Mouse (Mus musculus) cerebral cortex, adult 2 months (tissue): ENCODE results near the gene Abcc8.

Experiments used
- WGBS: fragments of 180-500 bp; shearing (Covaris S2); methylation state at CpG from one replicate; pipeline ENCODE4 v1.1.7; 2018; 5-methylcytosine and 5-hydroxymethylcytosine counted together

Gene Abcc8

GRCm38 (mm10) chr7:46110079-46110478 lies 69.8 kb downstream of the Abcc8 start:
- WGBS, result 59% methylated on average over 3 of the region's 3 CpGs

GRCm38 (mm10) chr7:46105484-46105883 lies 74.3 kb downstream of the Abcc8 start:
- WGBS, result 91% methylated on average over 7 of the region's 7 CpGs

DNA sequence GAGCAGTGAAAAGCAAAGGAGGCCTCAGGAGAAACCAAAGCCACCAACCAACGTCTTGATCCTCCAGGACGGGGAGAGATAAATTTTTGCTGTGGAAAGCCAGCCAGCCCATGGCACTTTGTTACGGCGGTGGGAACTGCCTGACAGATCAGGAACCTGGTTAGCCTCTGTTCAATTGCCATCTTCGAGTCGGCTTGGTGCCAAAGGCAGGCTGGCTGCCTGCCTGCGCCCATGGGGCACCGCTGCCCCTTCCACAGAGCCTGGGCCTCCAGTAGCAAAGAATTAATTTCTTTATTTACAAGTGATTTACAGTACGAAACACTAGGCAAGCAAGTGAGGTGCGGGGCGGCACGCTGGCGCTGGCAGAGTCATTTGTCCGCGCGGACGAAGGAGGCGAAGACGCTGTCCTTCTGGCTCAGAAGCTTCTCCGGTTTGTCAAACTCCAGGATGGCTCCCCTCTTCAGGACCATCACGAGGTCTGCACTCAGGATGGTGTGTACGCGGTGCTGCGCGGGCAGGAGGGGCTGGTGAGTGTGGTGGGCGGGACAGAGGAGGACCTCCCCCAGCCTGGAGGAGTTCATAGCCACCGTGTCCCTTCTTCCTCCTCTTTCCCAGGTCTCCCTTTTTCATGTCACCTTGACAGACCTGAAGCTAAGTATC lies 75.4 kb downstream of the Abcc8 start:
- 60% methylated on average over 27 of the region's 27 CpGs for WGBS

GRCm38 (mm10) chr7:46103771-46104170 lies 76.1 kb downstream of the Abcc8 start:
- WGBS, result 72% methylated on average over 8 of the region's 8 CpGs

- 32% methylated on average over 8 of the region's 8 CpGs for WGBS
These were observed 76.7 kb downstream of the Abcc8 start for GRCm38 (mm10) chr7:46103075-46103591.

GRCm38 (mm10) chr7:46100563-46100962 lies 79.3 kb downstream of the Abcc8 start, which contains the start of gene Kcnj11:
TSS of gene Kcnj11 (minus strand) at chr7:46100764.
- under 1% methylated on average over 34 of the region's 34 CpGs for WGBS

GRCm38 (mm10) chr7:46099682-46100081 lies 80.2 kb downstream of the Abcc8 start:
- 63% methylated on average over 13 of the region's 13 CpGs for WGBS

DNA sequence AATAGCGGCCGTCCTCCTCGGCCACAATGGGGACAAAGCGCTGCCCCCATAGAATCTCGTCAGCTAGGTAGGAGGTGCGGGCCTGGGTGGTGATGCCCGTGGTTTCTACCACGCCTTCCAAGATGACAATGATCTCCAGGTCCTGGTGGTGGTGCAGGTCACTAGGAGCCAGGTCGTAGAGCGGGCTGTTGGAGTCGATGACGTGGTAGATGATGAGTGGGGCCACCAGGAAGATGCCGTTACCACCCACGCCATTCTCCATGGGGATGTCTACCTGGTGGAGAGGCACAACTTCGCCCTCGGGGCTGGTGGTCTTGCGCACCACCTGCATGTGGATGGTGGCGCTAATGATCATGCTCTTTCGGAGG lies 80.9 kb downstream of the Abcc8 start:
- WGBS, result 83% methylated on average over 19 of the region's 19 CpGs

DNA sequence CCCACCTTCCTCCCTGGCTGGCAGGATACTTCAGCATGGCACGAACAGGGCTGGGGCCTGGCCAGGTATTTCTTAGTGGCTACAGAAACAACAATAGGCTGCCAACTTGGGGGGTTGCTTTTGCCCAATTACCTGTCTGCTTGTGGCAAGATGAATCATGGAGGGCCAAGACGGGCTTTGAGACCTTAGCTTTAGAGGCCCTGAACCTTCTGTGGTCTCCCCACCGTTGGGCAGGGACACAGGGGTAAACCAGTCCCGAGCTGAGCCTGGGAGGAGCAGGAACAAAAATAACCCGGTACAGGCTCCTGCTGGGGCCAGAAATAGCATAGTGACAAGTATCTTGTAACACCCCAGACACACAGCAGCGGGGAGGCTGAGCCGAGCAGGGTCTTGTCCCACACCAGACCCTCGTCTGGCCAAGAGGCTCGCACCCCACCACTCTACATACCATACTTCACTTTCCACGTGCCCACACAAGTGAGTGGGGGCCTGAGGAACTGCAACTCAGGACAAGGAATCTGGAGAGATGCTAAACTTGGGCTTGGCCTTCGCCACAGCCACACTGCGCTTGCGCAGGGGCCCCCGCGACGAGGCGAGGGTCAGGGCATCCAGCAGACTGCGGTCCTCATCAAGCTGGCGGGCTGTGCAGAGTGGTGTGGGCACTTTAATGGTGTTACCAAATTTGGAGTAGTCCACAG lies 81.5 kb downstream of the Abcc8 start:
- 50% methylated on average over 19 of the region's 19 CpGs for WGBS

- 37% methylated on average over 4 of the region's 4 CpGs for WGBS
These were observed 82.5 kb downstream of the Abcc8 start for GRCm38 (mm10) chr7:46097319-46097783.

DNA sequence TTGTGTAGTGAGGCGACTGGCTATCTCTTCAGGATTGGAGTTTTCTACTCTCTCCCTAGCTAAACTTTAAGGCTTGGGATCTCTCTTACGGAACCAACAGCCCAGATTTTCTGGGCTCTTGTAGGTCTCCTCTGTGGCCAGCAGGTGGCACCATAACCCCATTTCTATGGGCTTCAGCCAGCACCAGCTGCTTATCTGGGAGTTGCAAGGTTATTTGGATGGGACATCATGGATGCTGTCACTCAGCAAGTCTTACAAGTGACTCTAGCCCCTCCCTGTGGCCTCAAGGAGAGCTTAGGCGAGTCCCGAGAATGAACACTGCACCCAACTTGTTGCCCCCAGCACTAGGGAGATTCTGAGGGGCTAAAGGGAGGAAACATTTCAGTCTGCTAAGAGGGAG lies 83.7 kb downstream of the Abcc8 start:
- 5% methylated on average over 4 of the region's 4 CpGs for WGBS

DNA sequence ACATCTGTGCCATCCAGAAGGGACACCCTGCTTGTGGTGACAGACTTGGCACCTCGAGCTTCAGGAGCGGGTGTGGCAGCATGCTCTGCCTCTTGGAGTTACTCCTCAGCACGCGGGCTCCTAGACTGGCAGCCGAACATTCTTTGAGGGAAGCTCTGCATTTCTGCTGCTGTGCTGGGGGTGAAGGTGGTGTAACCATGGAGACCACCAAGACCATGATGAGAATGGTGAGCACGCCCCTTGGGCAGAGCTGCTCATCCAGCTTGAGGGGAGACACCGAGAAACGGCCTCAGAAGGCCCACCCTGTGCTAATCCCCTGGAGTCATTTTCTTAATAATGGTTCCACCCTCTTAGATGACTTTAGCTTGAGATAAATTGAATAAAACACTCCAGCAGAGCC lies 87.0 kb downstream of the Abcc8 start:
- 55% methylated on average over 8 of the region's 8 CpGs for WGBS

- WGBS, result 76% methylated on average over 6 of the region's 6 CpGs
These were observed 91.6 kb downstream of the Abcc8 start for GRCm38 (mm10) chr7:46088241-46088640.

DNA sequence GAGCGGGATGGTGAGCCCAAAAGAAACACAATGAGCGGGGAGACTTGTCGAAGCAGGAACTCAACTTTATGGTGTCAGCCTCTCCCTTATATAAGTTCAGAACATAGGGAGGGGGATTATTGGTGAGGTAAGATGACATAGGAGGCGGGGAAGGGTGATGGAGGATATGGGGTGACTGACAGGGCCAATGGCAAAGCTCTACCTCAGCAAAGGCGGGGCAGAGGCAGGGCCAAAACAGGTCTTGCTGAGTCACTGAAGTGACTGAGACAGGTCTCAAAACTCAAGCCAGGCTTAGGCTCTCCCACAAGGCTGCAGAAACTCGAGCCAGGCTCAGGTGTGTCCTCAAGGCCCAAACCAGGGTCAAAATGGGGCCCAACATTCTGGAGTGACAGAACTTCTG lies 93.5 kb downstream of the Abcc8 start:
- 90% methylated on average over 6 of the region's 6 CpGs for WGBS

- 77% methylated on average over 16 of the region's 16 CpGs for WGBS
These were observed 94.9 kb downstream of the Abcc8 start for GRCm38 (mm10) chr7:46084839-46085513.

- WGBS, result 75% methylated on average over 10 of the region's 10 CpGs
These were observed 95.8 kb downstream of the Abcc8 start for GRCm38 (mm10) chr7:46084024-46084423.

DNA sequence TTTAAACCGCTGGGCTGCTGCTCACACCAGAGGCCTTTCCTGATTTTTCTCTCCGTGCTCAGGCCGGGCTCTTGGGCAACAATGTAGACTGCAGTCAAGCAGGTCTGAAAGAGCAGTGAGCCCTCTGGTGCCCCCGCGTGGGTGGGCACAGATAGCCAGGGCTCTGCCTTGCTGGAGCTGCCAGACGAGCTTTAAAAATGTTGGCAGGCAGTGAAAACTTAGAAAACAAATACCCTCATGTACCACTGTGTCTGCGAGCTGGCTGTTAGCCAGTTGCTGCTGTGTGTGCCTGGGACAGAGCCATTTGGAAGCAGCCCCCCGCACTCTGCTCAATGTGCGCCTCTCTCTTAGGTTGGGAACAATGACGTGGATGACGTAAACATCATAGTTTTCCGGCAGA lies 102.2 kb downstream of the Abcc8 start:
- WGBS, result 63% methylated on average over 12 of the region's 12 CpGs

GRCm38 (mm10) chr7:46076844-46077243 lies 103.0 kb downstream of the Abcc8 start:
- 87% methylated on average over 7 of the region's 7 CpGs for WGBS

GRCm38 (mm10) chr7:46068831-46069230 lies 111.0 kb downstream of the Abcc8 start:
- 95% methylated on average over 8 of the region's 8 CpGs for WGBS

- WGBS, result 93% methylated on average over 6 of the region's 6 CpGs
These were observed 116.5 kb downstream of the Abcc8 start for GRCm38 (mm10) chr7:46063296-46063695.

DNA sequence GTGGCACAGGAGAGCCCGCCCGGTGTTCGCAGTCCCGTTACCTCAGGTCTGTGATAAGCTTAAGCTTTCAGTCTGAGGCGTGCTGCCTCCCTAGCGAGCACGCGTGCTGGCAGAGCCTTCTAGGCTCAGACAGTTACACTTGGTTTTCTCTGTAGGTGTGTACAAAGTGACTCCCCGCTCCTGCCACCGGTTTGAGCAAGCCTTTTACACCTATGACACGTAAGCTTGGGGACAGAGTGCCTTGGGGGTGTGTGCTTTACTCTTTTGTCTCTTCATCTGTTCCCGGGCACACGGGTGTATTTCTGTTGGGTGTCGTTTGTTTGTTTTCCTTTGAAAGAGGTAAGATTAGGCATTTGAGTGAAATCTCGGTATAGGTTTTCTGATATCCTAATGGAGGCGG lies 118.2 kb downstream of the Abcc8 start:
- 92% methylated on average over 16 of the region's 16 CpGs for WGBS

DNA sequence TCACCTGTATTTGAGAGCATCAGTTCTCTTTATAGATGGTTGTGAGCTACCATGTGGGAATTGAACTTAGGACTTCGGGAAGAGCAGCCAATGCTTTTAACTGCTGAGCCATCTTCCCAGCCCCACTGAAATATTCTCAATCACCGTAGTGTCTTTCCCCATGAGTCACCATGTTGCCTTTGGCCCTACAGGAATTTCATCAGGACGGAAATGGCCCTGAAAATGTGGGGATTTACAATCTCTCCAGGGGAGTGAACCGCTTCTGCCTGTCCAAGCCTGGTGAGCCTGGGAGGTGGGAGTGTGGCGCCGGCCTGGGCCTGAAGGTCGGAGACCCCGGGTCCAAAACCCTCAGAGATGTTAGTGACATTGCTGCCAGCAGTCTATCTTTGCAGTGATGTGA lies 119.1 kb downstream of the Abcc8 start:
- WGBS, result 96% methylated on average over 8 of the region's 8 CpGs

GRCm38 (mm10) chr7:46058882-46059281 lies 121.0 kb downstream of the Abcc8 start:
- WGBS, result 83% methylated on average over 11 of the region's 11 CpGs
